Mouse (Mus musculus): ENCODE measurements around the gene Syn3.
"Not testable (repeated sequence)": the region's sequence is repeated elsewhere in the genome, so short reads cannot be mapped to it uniquely, and the experiment has no call there.

The Syn3 gene

GRCm38 (mm10) chr10:86052818-86053522 lies 445.7 kb downstream of the Syn3 start:
- no peak for DNase-seq (ENCODE audit: low spot score in 2 of 2)

- DNase-seq (ENCODE audit: low spot score in 2 of 2), result no peak
These were observed 448.2 kb downstream of the Syn3 start for GRCm38 (mm10) chr10:86050522-86050921.

- DNase-seq (ENCODE audit: low spot score in 2 of 2), result no peak
These were observed 450.9 kb downstream of the Syn3 start for GRCm38 (mm10) chr10:86047786-86048185.

- DNase-seq (ENCODE audit: low spot score in 2 of 2), result no peak
These were observed 452.3 kb downstream of the Syn3 start for GRCm38 (mm10) chr10:86046371-86046770.

- no peak for DNase-seq (ENCODE audit: low spot score in 2 of 2)
These were observed 454.6 kb downstream of the Syn3 start for GRCm38 (mm10) chr10:86044066-86044465.

GRCm38 (mm10) chr10:86043651-86044050 lies 455.0 kb downstream of the Syn3 start:
- DNase-seq (ENCODE audit: low spot score in 2 of 2), result no peak

GRCm38 (mm10) chr10:86034007-86034728 lies 464.5 kb downstream of the Syn3 start:
- no peak for DNase-seq (ENCODE audit: low spot score in 2 of 2)

GRCm38 (mm10) chr10:86032517-86032916 lies 466.2 kb downstream of the Syn3 start:
- no peak for DNase-seq (ENCODE audit: low spot score in 2 of 2)

GRCm38 (mm10) chr10:86030743-86031142 lies 468.0 kb downstream of the Syn3 start:
- DNase-seq (ENCODE audit: low spot score in 2 of 2), result no peak

- DNase-seq (ENCODE audit: low spot score in 2 of 2), result not testable (repeated sequence)
These were observed 471.9 kb downstream of the Syn3 start for GRCm38 (mm10) chr10:86026807-86027206.

- DNase-seq (ENCODE audit: low spot score in 2 of 2), result no peak
These were observed 472.3 kb downstream of the Syn3 start for GRCm38 (mm10) chr10:86026354-86026753.

- DNase-seq (ENCODE audit: low spot score in 2 of 2), result no peak
These were observed 472.8 kb downstream of the Syn3 start for GRCm38 (mm10) chr10:86025906-86026305.

- DNase-seq (ENCODE audit: low spot score in 2 of 2), result no peak
These were observed 475.5 kb downstream of the Syn3 start for GRCm38 (mm10) chr10:86023149-86023548.

- no peak for DNase-seq (ENCODE audit: low spot score in 2 of 2)
These were observed 476.3 kb downstream of the Syn3 start for GRCm38 (mm10) chr10:86022474-86022816.

- DNase-seq (ENCODE audit: low spot score in 2 of 2), result peak; percentile 62 to 79
These were observed 476.8 kb downstream of the Syn3 start, which contains the start of gene Fbxo7 for GRCm38 (mm10) chr10:86021749-86022473. Gene Fbxo7, plus strand, starts transcription at chr10:86021972.

- no peak for DNase-seq (ENCODE audit: low spot score in 2 of 2)
These were observed 477.3 kb downstream of the Syn3 start for GRCm38 (mm10) chr10:86021408-86021748.

GRCm38 (mm10) chr10:86018813-86019212 lies 479.9 kb downstream of the Syn3 start:
- no peak for DNase-seq (ENCODE audit: low spot score in 2 of 2)

GRCm38 (mm10) chr10:86017781-86018180 lies 480.9 kb downstream of the Syn3 start:
- DNase-seq (ENCODE audit: low spot score in 2 of 2), result no peak

GRCm38 (mm10) chr10:86011781-86012180 lies 486.9 kb downstream of the Syn3 start, which contains the start of gene Bpifc:
Gene Bpifc, minus strand, starts transcription at chr10:86011895.
- DNase-seq (ENCODE audit: low spot score in 2 of 2), result no peak

- no peak for DNase-seq (ENCODE audit: low spot score in 2 of 2)
These were observed 487.5 kb downstream of the Syn3 start for GRCm38 (mm10) chr10:86011172-86011571.

GRCm38 (mm10) chr10:86010636-86011035 lies 488.1 kb downstream of the Syn3 start:
- DNase-seq (ENCODE audit: low spot score in 2 of 2), result no peak

GRCm38 (mm10) chr10:86009688-86010087 lies 489.0 kb downstream of the Syn3 start:
- no peak for DNase-seq (ENCODE audit: low spot score in 2 of 2)

GRCm38 (mm10) chr10:86006455-86006854 lies 492.2 kb downstream of the Syn3 start:
- no peak for DNase-seq (ENCODE audit: low spot score in 2 of 2)
